20 mouse cellular contexts compared by ENCODE assay signal in genomic region chr12:99986797-99987196, GRCm38 (mm10). TPM values are rescaled to one million over a fixed set of nuclear protein-coding genes. Genes with fewer than 3 reads are reported as not detected.
DNase-seq lines count a peak whose midpoint lies in the region; ATAC-seq and TF ChIP-seq lines count a peak whose summit lies in the region.
"Had no signal": no experiment of that assay in that cellular context is flagged by ENCODE, and none has a peak within 500 bp of the region (broad histone marks: within the 10 kb centered on the region; RNA-seq: fewer than 3 reads in every experiment).

No protein-coding gene starts in this region.

- 0 out of 2 replicates have a peak, but pooled peaks cover 3% of the 10 kb centered on the region for H3K9me3 ChIP-seq in heart, embryonic 10.5 days
- no peaks in the 10 kb centered on the region for H3K9me3 ChIP-seq in midbrain, postnatal 0 days (ENCODE audit: low read length)
- H3K9me3 ChIP-seq: embryonic facial prominence, embryonic 12.5 days; forebrain, embryonic 15.5 days; hindbrain, embryonic 12.5 days had no signal

- no peaks in the 10 kb centered on the region for H3K36me3 ChIP-seq in heart, embryonic 10.5 days
- H3K36me3 ChIP-seq in midbrain, postnatal 0 days (ENCODE audit: insufficient read depth, low read length) = no peaks in the 10 kb centered on the region
- H3K36me3 ChIP-seq: embryonic facial prominence, embryonic 12.5 days; forebrain, embryonic 15.5 days; G1E; heart, embryonic 13.5 days; hindbrain, embryonic 12.5 days had no signal

- peak; percentile 20 for DNase-seq in heart, embryonic 10.5 days (ENCODE audit: low spot score)
- no peak for DNase-seq in heart, adult 8-10 months (ENCODE audit: low spot score)
- no peak for DNase-seq in left cerebral cortex, postnatal 4 days
- DNase-seq in midbrain, postnatal 0 days (ENCODE audit: low spot score) = no peak
- no peak for DNase-seq in right cerebral cortex, postnatal 25 days
- DNase-seq: adrenal gland, adult 8-10 months; adrenal gland, postnatal 36 days; cerebellum, adult 2 months; cerebellum, postnatal 14 days; gastrocnemius, postnatal 36 days; heart, adult 2 months; heart, postnatal 4 days had no signal

- 90% methylated on average over 5 of the region's 5 CpGs for WGBS in heart, embryonic 10.5 days
- WGBS in midbrain, postnatal 0 days = 92% methylated on average over 5 of the region's 5 CpGs

- no peaks in the 10 kb centered on the region for H3K27me3 ChIP-seq in heart, embryonic 10.5 days (ENCODE audit: insufficient read depth, poor library complexity, severe bottlenecking)
- no peaks in the 10 kb centered on the region for H3K27me3 ChIP-seq in midbrain, postnatal 0 days (ENCODE audit: insufficient read depth, low read length)
- H3K27me3 ChIP-seq: embryonic facial prominence, embryonic 12.5 days; forebrain, embryonic 15.5 days; heart, embryonic 13.5 days; hindbrain, embryonic 12.5 days had no signal

- H3K4me1 ChIP-seq in heart, embryonic 10.5 days = no peaks in the 10 kb centered on the region
- no peaks in the 10 kb centered on the region for H3K4me1 ChIP-seq in midbrain, postnatal 0 days (ENCODE audit: insufficient read depth, low read length)
- H3K4me1 ChIP-seq: embryonic facial prominence, embryonic 12.5 days; forebrain, embryonic 15.5 days; heart, embryonic 13.5 days; hindbrain, embryonic 12.5 days had no signal

- intact Hi-C loops in left cerebral cortex, postnatal 4 days (cut with DNase I) = no loop called here

- no peak overlapping the region for H3K4me2 ChIP-seq in midbrain, postnatal 0 days (ENCODE audit: low read depth, low read length, poor library complexity, severe bottlenecking)
- H3K4me2 ChIP-seq: embryonic facial prominence, embryonic 12.5 days; forebrain, embryonic 15.5 days; heart, embryonic 13.5 days; hindbrain, embryonic 12.5 days had no signal

- peak; percentile 82 for ATAC-seq in common myeloid progenitor, adult 5-6 weeks (replicated peaks; ENCODE audit: low read depth, poor library complexity, severe bottlenecking)
- peak; percentile 68 for ATAC-seq in monocyte, adult 5-6 weeks (replicated peaks; ENCODE audit: insufficient number of reproducible peaks, low FRiP score, low TSS enrichment, poor library complexity, severe bottlenecking)
- no peak for ATAC-seq in midbrain, postnatal 0 days (ENCODE audit: low FRiP score)
- ATAC-seq: forebrain, embryonic 15.5 days; hindbrain, embryonic 16.5 days had no signal

- no peak overlapping the region for H3K27ac ChIP-seq in heart, embryonic 10.5 days
- H3K27ac ChIP-seq in midbrain, postnatal 0 days (ENCODE audit: low read depth, low read length) = no peak overlapping the region
- H3K27ac ChIP-seq: embryonic facial prominence, embryonic 12.5 days; forebrain, embryonic 15.5 days; heart, adult 2 months; heart, embryonic 13.5 days; hindbrain, embryonic 12.5 days had no signal

- H3K4me3 ChIP-seq in heart, embryonic 10.5 days = no peak overlapping the region
- no peak overlapping the region for H3K4me3 ChIP-seq in midbrain, postnatal 0 days (ENCODE audit: low read depth, low read length)
- H3K4me3 ChIP-seq: embryonic facial prominence, embryonic 12.5 days; forebrain, embryonic 15.5 days; heart, adult 2 months; heart, embryonic 13.5 days; hindbrain, embryonic 12.5 days had no signal

- no peak for TF ChIP-seq CTCF in midbrain, postnatal 0 days (IDR thresholded peaks at IDR 0.05)

- H3K9ac ChIP-seq in midbrain, postnatal 0 days (replicated peaks; ENCODE audit: low read length, poor library complexity, severe bottlenecking) = no peak overlapping the region
- H3K9ac ChIP-seq: embryonic facial prominence, embryonic 12.5 days; forebrain, embryonic 15.5 days; heart, embryonic 13.5 days; hindbrain, embryonic 12.5 days had no signal

RNA-seq across cellular contexts. Expression of gene Kcnk13, which starts 22.5 kb away (rescaled TPM):
- polyA plus RNA-seq in heart, embryonic 10.5 days (2016; fragmentation: Nextera tagmentation; extraction: Ambion mirVana) = 0.05 and 0.23 TPM in 2 replicates
- total RNA-seq in heart, adult 8-10 months (2022) = under 1 TPM; 0.16 to 0.52 (median 0.34) TPM
- total RNA-seq in common myeloid progenitor, adult 5-6 weeks (2017) = not detected in 2 replicates
- 0.29 to 0.96 TPM (median 0.49 TPM) in 3 replicates for total RNA-seq in monocyte, adult 5-6 weeks (2017)
- 1 to 10 TPM; 1.5 to 2.0 TPM for total RNA-seq in left cerebral cortex, postnatal 4 days (2021)
- 1.5 and 1.9 TPM in 2 replicates for total RNA-seq in midbrain, postnatal 0 days (2014; rRNA removed)
- 1.3 and 1.4 TPM in 2 replicates for polyA plus RNA-seq in midbrain, postnatal 0 days (2015; fragmentation: Nextera tagmentation; extraction: Ambion mirVana)
- polyA plus RNA-seq: G1E had no signal
